Comparison of ENCODE assay signal across 32 mouse cellular contexts in genomic region chr7:128843576-128843975, GRCm38 (mm10).
"Had no signal": no experiment of that assay in that cellular context is flagged by ENCODE, and none has a peak within 500 bp of the region (broad histone marks: within the 10 kb centered on the region; RNA-seq: fewer than 3 reads in every experiment).

No protein-coding gene starts in this region.

- H3K36me3 ChIP-seq: heart, embryonic 12.5 days; heart, embryonic 13.5 days; heart, embryonic 15.5 days; hindbrain, embryonic 10.5 days; hindbrain, embryonic 12.5 days; hindbrain, embryonic 13.5 days; hindbrain, embryonic 15.5 days; intestine, embryonic 15.5 days; kidney, embryonic 15.5 days had no signal

- H3K9me3 ChIP-seq: heart, embryonic 13.5 days; heart, embryonic 15.5 days; hindbrain, embryonic 13.5 days; hindbrain, embryonic 15.5 days; intestine, embryonic 15.5 days; kidney, embryonic 15.5 days had no signal

- DNase-seq: heart, adult 2 months; heart, postnatal 36 days; heart, postnatal 4 days; kidney, adult 11 months; kidney, adult 18-20 months; kidney, adult 2 months; kidney, adult 8-10 months; kidney, adult 9 months; kidney, postnatal 10 days; kidney, postnatal 14 days; kidney, postnatal 25 days; kidney, postnatal 36 days; kidney, postnatal 4 days; layer of hippocampus, adult 9-11 months; layer of hippocampus, postnatal 36 days had no signal

- ATAC-seq: hindbrain, postnatal 0 days; inflammation-experienced regulatory T-cells, adult 6 months; intestine, embryonic 15.5 days; intestine, embryonic 16.5 days; intestine, postnatal 0 days had no signal

- H3K27me3 ChIP-seq: heart, embryonic 12.5 days; heart, embryonic 13.5 days; heart, embryonic 15.5 days; hindbrain, embryonic 12.5 days; hindbrain, embryonic 13.5 days; hindbrain, embryonic 15.5 days; intestine, embryonic 15.5 days; kidney, embryonic 15.5 days had no signal

- H3K9ac ChIP-seq: heart, embryonic 12.5 days; heart, embryonic 13.5 days; heart, embryonic 15.5 days; hindbrain, embryonic 12.5 days; hindbrain, embryonic 13.5 days; hindbrain, embryonic 15.5 days; intestine, embryonic 15.5 days; kidney, embryonic 15.5 days had no signal

- H3K4me2 ChIP-seq: heart, embryonic 11.5 days; heart, embryonic 12.5 days; heart, embryonic 13.5 days; heart, embryonic 15.5 days; hindbrain, embryonic 12.5 days; hindbrain, embryonic 13.5 days; hindbrain, embryonic 15.5 days; intestine, embryonic 15.5 days; kidney, embryonic 15.5 days had no signal

- H3K27ac ChIP-seq: heart, adult 2 months; heart, embryonic 13.5 days; heart, embryonic 15.5 days; hindbrain, embryonic 10.5 days; hindbrain, embryonic 12.5 days; hindbrain, embryonic 13.5 days; hindbrain, embryonic 15.5 days; hindbrain, postnatal 0 days; intestine, embryonic 15.5 days; kidney, embryonic 15.5 days; kidney, postnatal 0 days; layer of hippocampus, adult 2 months; left cerebral cortex, adult 2 months had no signal

- H3K4me3 ChIP-seq: heart, adult 2 months; heart, embryonic 12.5 days; heart, embryonic 13.5 days; heart, embryonic 15.5 days; hindbrain, embryonic 10.5 days; hindbrain, embryonic 12.5 days; hindbrain, embryonic 13.5 days; hindbrain, embryonic 15.5 days; intestine, embryonic 15.5 days; kidney, embryonic 15.5 days; layer of hippocampus, adult 2 months; left cerebral cortex, adult 2 months had no signal

- H3K4me1 ChIP-seq: heart, embryonic 12.5 days; heart, embryonic 13.5 days; heart, embryonic 15.5 days; hindbrain, embryonic 10.5 days; hindbrain, embryonic 12.5 days; hindbrain, embryonic 13.5 days; hindbrain, embryonic 15.5 days; intestine, embryonic 15.5 days; kidney, embryonic 15.5 days had no signal
